Mouse (Mus musculus) cerebellum, adult 2 months (tissue): ENCODE results near the gene Mdm2. TPM values are rescaled to one million over a fixed set of nuclear protein-coding genes. Genes with fewer than 3 reads are reported as not detected.

ENCODE experiments used
- DNase-seq, 2 experiments: peaks; one replicate each; pipeline ENCODE4 v3.0.0; 2021
- H3K27ac ChIP-seq: fragments of 200-500 bp; 2 replicates; pipeline ENCODE4 v1.5.1; 2012; ENCODE audit warnings: low read length, control low read depth, inconsistent platforms; ENCODE audit not compliant: insufficient read depth
- H3K27me3 ChIP-seq: fragments of 200-500 bp; 2 replicates; pipeline ENCODE4 v1.6.1; 2012; ENCODE audit warnings: inconsistent platforms, mild to moderate bottlenecking, low read length, moderate library complexity; ENCODE audit not compliant: control insufficient read depth, insufficient read depth
- H3K4me1 ChIP-seq: fragments of 200-500 bp; 2 replicates; pipeline ENCODE4 v1.6.1; 2011; ENCODE audit warnings: low read length; ENCODE audit not compliant: control insufficient read depth, insufficient read depth
- H3K4me3 ChIP-seq: fragments of 200-500 bp; replicated peaks from 2 replicates; pipeline ENCODE3; 2011; ENCODE audit warnings: mild to moderate bottlenecking, low read depth, low read length, control low read depth; ENCODE audit not compliant: insufficient read depth
- CTCF ChIP-seq: fragments of 200-500 bp; IDR thresholded peaks from 2 replicates; pipeline ENCODE4 v1.5.1; 2011; ENCODE audit warnings: low read depth, mild to moderate bottlenecking, control low read depth, low read length, moderate library complexity, borderline replicate concordance; ENCODE audit not compliant: insufficient read depth
- POLR2A ChIP-seq: fragments of 200-500 bp; IDR thresholded peaks from 2 replicates; pipeline ENCODE4 v1.6.1; 2011; ENCODE audit warnings: low read length, control low read depth, borderline replicate concordance; ENCODE audit not compliant: insufficient read depth
- WGBS: fragments of 180-500 bp; shearing (Covaris S2); methylation state at CpG from one replicate; pipeline ENCODE4 v1.1.7; 2018; 5-methylcytosine and 5-hydroxymethylcytosine counted together
- polyA plus RNA-seq: library from polyadenylated mRNA; depleted of rRNA; stranded (reverse); fragments of >200 nt; gene quantifications from 2 replicates; pipeline ENCODE4 v1.2.3, GENCODE M21; 2012; rRNA removed

Mdm2 gene
- polyA plus RNA-seq, 1 experiment: 67.6 TPM

GRCm38 (mm10) chr10:117643302-117643701 is 67.3 kb downstream of the Mdm2 start:
- no peaks in the 10 kb centered on the region for H3K27me3 ChIP-seq
- 82% methylated on average over 6 of the region's 6 CpGs for WGBS
- H3K4me3 ChIP-seq: no peak overlapping the region
- no peaks in the 10 kb centered on the region for H3K4me1 ChIP-seq
- no peak for TF ChIP-seq POLR2A
- no peak for DNase-seq
- no peak overlapping the region for H3K27ac ChIP-seq

DNA sequence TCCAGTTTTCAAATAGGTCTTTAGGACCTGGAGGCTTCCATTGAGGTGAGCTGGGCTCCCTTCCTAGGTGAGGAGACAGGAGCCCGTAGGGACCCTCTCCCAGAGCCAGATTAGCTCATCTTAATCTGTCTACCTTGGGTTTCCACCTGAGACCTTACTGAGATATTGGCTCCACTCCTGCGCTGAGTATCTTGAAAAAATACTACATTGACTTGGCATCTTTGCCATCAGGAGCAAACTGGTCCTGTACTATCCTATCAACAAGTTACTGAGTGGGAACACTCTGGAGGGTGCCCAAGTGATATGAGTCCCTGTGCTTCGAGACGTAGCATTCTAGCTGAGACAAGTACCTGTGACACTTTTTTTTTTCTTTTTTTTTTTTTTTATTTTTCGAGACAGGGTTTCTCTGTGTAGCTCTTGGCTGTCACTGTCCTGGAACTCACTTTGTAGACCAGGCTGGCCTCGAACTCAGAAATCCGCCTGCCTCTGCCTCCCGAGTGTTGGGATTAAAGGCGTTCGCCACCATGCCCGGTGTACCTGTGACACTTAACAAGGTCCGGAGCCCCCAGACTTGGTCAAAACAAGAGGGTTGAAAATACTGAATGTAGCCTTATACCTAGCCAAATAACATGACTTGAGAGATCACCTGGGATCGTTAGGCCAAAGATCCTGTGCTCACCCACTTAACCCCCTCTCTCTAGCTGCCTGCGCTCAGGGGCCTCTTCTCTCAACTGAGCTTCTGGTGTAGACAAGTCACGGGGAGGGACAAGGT is 67.9 kb downstream of the Mdm2 start:
- Histone ChIP-seq H3K4me3 (no peak overlapping the region), H3K4me1 (no peaks in the 10 kb centered on the region), H3K27ac (no peak overlapping the region), H3K27me3 (no peaks in the 10 kb centered on the region)
- TF ChIP-seq CTCF: no peak
- TF ChIP-seq POLR2A: no peak
- DNase-seq: no peak
- WGBS: 92% methylated on average over 15 of the region's 15 CpGs

- Histone ChIP-seq H3K27ac (no peak overlapping the region), H3K27me3 (no peaks in the 10 kb centered on the region), H3K4me3 (no peak overlapping the region), H3K4me1 (no peaks in the 10 kb centered on the region)
- DNase-seq: no peak
- WGBS: 79% methylated on average over 9 of the region's 9 CpGs
- TF ChIP-seq CTCF (no peak), POLR2A (no peak)
These were observed 68.4 kb downstream of the Mdm2 start for GRCm38 (mm10) chr10:117642201-117642450.

- WGBS: 55% methylated on average over 20 of the region's 20 CpGs
- no peak for TF ChIP-seq POLR2A
- TF ChIP-seq CTCF: no peak
- Histone ChIP-seq H3K27ac (no peak overlapping the region), H3K27me3 (no peaks in the 10 kb centered on the region), H3K4me1 (no peaks in the 10 kb centered on the region), H3K4me3 (no peak overlapping the region)
- DNase-seq: no peak
These were observed 69.0 kb downstream of the Mdm2 start for GRCm38 (mm10) chr10:117641400-117642200.

DNA sequence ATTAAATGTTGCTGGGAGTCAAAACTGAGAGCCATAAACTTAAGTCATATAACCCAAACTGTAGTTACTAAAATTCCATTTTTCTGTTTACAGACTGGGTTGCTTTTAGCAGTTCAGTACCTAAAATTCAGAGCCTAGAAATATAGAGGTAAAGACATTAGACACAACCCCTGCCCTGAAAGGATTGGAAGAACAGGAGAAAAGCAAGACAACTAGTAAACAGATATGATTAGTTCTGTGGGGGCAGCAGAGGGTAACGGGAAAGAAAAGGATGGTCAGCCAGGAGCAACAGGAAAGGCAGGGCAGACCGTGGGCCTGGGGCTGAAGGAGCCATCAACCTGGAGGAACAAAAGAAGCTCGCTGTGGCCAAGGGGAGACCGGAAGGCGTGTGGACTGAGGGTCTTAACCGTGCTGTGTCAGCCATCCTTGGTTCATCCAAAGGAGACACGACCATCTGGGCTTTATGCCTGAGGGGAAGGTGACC is 69.9 kb downstream of the Mdm2 start:
- Histone ChIP-seq H3K27me3 (no peaks in the 10 kb centered on the region), H3K27ac (no peak overlapping the region), H3K4me1 (no peaks in the 10 kb centered on the region), H3K4me3 (no peak overlapping the region)
- no peak for TF ChIP-seq CTCF
- DNase-seq: no peak
- 77% methylated on average over 7 of the region's 7 CpGs for WGBS

GRCm38 (mm10) chr10:117639899-117640594 is 70.5 kb downstream of the Mdm2 start:
- Histone ChIP-seq H3K4me1 (no peaks in the 10 kb centered on the region), H3K27ac (no peak overlapping the region), H3K4me3 (no peak overlapping the region), H3K27me3 (no peaks in the 10 kb centered on the region)
- 66% methylated on average over 21 of the region's 21 CpGs for WGBS
- TF ChIP-seq CTCF (no peak), POLR2A (no peak)
- DNase-seq: no peak

- 95% methylated on average over 8 of the region's 8 CpGs for WGBS
- no peaks in the 10 kb centered on the region for H3K4me1 ChIP-seq
- DNase-seq: no peak
- no peak overlapping the region for H3K27ac ChIP-seq
- H3K4me3 ChIP-seq: no peak overlapping the region
- no peaks in the 10 kb centered on the region for H3K27me3 ChIP-seq
- TF ChIP-seq POLR2A: no peak
- TF ChIP-seq CTCF: no peak
These were observed 71.3 kb downstream of the Mdm2 start for GRCm38 (mm10) chr10:117639221-117639599.

Other genes with a start within 250 kb of the Mdm2 start
- gene Cpm, start 81.3 kb downstream of the Mdm2 start, polyA plus RNA-seq: 9.5 and 13.6 TPM in 2 replicates
- gene Slc35e3, start 35.6 kb upstream of the Mdm2 start, polyA plus RNA-seq: 27.7 and 27.8 TPM in 2 replicates
- gene Nup107, start 81.9 kb upstream of the Mdm2 start, polyA plus RNA-seq: 15.0 and 16.0 TPM in 2 replicates
- gene Rap1b, start 135.3 kb upstream of the Mdm2 start, polyA plus RNA-seq: 48.8 and 49.1 TPM in 2 replicates